Mouse (Mus musculus) monocyte, adult 5-6 weeks (primary cell): ENCODE data around the gene Armc10. TPM values are rescaled to one million over a fixed set of nuclear protein-coding genes. Genes with fewer than 3 reads are reported as not detected.
A peak's percentile ranks its signal among the peaks of the same experiment; 100 is the strongest.
"Not testable (repeated sequence)": the region's sequence is repeated elsewhere in the genome, so short reads cannot be mapped to it uniquely, and the experiment has no call there.

Source experiments
- ATAC-seq: fragments of 153-309, 156-312 bp; replicated peaks from 2 replicates; pipeline ENCODE4 v1.8.0; 2017; ENCODE audit warnings: mild to moderate bottlenecking; ENCODE audit not compliant: low TSS enrichment, insufficient number of reproducible peaks, severe bottlenecking, poor library complexity, low FRiP score
- total RNA-seq: library from RNA; stranded (forward); fragments of 200-1000, 200-491, 200-594 nt; gene quantifications from 3 replicates; pipeline ENCODE4 v1.2.3, GENCODE M21; 2017

The Armc10 gene
- 35.7 to 50.1 TPM (median 38.8 TPM) in 3 replicates for total RNA-seq

- ATAC-seq = peak; percentile 81
These were observed at the start of gene Armc10, which contains the start of gene Fbxl13 for GRCm38 (mm10) chr5:21645439-21646132. TSS of gene Armc10 (plus strand) at chr5:21645813. TSS of gene Fbxl13 (minus strand) at chr5:21645634.

GRCm38 (mm10) chr5:21599536-21599935, 46.1 kb upstream of the Armc10 start:
- ATAC-seq = not testable (repeated sequence)

- ATAC-seq = no peak
These were observed 45.7 kb upstream of the Armc10 start for GRCm38 (mm10) chr5:21599961-21600360.

DNA sequence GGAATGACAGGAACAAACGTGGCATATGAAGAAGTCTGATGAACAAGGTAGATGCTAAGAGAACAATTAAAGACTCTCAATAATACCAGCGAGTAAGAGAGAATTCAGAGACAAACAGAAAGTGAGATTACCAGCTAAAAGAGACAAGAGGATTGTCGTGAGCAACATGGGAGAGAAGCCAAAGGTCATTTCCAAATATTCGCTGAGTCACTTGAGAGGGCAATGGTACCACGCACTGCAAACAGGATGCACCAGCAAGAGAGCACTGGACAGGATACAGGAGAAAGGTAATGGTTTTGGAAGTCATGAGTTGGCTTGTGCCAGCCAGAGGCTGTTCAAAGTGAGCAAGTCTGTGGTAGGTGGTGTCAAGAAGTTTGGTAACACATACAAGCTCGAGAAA, 39.7 kb upstream of the Armc10 start:
- ATAC-seq = no peak

DNA sequence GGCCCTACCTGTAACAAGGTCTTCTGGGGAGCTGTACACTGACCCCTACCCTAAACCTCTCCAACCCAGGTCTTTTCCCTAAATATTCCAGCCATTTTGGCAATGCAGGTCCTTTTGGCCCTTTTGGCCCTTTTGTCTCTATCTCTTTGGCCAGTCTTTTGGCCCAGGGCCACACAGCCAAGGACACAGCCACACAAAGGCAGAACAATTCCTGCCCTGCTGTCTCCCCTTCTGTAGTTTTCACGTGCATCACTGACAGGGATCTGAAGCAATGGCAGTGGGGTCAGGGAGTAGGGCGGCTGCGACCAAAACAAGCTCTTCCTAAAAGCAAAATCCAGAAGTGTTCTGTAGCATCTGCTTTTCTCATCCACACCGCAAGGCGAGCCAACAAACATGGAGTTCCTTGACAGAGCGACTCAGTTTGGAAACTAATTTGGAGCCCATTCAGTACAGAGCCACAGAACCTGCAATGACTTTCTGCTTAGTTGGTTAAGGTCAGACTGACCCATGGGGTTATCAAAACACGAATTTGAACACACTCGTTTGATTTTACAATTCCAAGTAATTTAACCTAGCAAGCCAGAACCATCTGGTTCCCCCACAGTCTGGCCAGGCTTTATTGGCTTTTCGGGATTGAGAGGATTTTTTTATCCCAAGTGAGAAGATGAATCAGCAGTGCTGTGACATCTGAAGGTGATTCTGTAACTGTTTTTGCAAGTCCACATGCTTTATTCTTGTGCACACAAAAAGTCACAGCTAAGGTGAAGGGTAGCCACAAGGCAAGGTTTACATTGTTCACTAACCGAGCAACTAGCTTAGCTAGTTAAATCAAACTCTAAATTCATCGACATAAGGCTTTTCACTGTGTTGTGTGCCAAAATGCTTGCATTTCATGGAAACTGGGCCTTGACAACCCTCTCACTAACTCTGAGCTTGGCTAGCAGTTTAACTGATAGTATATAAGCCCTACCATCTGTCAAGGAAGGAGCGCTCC, 37.0 kb upstream of the Armc10 start:
- ATAC-seq = no peak

DNA sequence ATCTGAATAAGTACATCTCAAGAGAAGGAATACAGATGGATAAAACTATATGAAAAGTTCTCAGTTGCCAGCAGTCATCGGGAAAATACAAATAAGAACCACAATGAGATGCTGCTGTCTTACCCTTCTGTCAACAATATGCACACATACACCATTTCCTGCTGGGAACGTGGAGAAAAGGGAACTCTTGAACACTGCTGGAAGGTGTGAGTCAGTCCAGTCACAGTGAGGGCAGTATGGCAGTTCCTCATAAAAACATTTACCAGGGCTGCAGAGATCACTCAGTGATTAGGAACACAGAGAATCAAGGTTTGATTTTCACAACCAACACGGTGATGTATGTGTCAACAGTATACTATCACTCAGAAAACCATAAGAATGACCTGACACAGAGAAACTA, 34.6 kb upstream of the Armc10 start:
- ATAC-seq = no peak

GRCm38 (mm10) chr5:21614299-21614698, 31.3 kb upstream of the Armc10 start:
- ATAC-seq = not testable (repeated sequence)

DNA sequence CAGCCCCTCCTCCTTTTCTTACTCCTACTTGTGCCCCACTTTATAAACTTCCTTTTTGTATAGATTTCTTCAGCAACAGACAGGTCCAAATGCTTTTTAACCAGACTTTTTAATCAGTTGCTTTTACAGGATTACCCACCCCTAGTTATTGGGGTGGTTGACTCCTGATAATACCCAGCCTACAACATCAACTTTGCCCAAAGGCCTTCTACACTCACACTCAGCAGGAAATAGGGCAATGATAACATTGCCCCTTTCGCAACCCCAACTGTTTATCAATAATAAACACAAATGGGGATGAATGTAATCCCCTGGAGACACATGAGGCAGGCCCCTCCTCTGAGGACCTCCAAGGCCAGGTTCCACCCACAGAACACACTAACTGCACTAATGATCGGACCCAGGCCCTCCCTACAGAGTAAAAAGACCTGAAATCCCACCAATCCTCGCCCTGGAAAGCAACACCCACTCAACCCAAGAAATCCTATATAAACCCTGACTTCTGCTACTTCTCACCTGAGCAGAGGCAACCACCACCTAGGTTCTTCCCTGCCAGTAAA, 29.1 kb upstream of the Armc10 start:
- no peak for ATAC-seq

DNA sequence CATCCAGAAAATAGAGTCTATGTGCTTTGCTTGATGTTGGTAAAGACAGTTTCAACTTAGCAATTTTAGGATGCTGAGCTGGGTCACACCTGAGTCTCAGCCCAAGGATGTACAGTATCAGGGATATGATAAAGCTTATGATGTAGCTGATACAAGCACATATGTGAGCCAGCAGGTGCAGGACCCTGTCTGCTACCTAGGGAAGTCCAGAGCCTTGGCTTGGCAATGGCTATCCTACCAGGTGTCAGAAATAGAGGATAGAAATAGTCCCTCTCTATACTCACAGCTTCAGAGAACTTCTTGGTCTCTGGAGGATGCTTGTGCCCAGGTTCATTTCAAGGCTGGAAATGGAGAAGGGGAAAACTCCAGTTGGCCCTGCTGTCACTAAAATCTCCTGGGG, 19.7 kb upstream of the Armc10 start:
- ATAC-seq = no peak

DNA sequence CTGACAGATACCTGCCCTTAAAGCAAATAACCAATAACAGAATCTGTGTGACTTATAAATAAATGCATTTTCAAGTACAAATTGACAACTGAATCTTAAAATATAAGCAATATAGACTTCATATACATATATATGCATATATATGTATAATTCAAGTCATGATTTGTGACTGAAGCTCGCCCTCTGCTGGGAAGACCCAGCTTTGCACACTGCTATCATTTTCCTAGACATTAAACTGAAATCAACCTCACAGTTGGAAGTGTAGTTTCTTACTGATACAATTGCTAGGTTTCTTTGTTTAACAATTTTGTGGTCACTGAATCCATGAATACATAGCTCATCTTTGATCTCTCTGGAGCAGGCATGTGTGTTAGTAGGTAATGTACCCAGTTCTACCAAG, 4.7 kb upstream of the Armc10 start:
- no peak for ATAC-seq

- no peak for ATAC-seq
These were observed 2.0 kb upstream of the Armc10 start for GRCm38 (mm10) chr5:21643606-21644005.

DNA sequence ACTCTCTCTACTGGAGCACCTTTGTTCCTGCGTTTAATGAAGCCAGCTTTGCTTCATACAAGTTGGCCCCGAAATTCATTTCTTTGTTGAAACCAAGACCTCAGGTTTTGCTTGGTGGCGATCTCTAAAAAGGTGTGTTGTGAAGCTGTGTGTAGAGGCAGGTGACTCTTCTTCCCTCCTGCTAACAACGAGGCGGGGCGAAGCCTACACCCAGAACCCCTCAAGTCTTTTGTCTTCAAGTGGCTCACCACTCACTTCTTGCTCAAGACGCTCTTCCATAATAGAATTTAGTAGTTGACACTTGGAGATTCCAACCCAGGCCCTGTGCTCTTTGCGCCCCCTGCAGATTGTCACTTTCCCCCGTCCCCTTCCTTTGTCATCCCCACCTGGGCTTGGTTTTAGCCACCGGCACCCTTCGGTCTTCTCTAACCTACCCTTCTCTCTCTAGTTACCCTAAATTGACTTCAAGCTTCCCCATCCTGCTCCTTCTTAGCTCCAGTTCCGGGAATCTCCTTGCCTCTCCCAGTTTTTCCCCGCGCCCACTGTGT, 648 bp upstream of the Armc10 start:
- no peak; the same call in 1 of the 2 replicates for ATAC-seq

GRCm38 (mm10) chr5:21646133-21646491, 499 bp downstream of the Armc10 start:
- ATAC-seq = no peak

- no peak for ATAC-seq
These were observed 5.1 kb downstream of the Armc10 start for GRCm38 (mm10) chr5:21650736-21651135.

GRCm38 (mm10) chr5:21651885-21652612, 6.4 kb downstream of the Armc10 start:
- no peak for ATAC-seq

- ATAC-seq = no peak
These were observed 11.3 kb downstream of the Armc10 start for GRCm38 (mm10) chr5:21656912-21657311.

DNA sequence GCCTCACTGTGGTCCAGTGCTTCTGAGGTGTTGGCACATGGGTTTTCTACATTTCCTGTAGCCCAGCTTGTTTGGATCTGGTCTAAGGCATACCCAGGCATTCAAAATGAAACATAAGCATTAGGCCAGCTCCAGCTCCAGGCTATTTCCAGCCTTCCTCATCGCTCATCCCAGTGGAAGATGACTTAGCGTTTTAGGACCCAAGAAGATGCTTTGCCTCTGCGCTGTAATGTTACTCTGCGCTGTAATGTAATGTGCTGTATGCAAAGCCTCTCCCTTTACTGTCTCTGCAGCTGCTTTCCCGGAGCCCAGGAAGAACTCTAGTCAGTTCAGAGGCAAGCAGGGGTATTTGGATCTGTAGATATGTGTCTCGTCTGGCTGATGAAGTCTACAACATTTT, 12.4 kb downstream of the Armc10 start:
- no peak for ATAC-seq

DNA sequence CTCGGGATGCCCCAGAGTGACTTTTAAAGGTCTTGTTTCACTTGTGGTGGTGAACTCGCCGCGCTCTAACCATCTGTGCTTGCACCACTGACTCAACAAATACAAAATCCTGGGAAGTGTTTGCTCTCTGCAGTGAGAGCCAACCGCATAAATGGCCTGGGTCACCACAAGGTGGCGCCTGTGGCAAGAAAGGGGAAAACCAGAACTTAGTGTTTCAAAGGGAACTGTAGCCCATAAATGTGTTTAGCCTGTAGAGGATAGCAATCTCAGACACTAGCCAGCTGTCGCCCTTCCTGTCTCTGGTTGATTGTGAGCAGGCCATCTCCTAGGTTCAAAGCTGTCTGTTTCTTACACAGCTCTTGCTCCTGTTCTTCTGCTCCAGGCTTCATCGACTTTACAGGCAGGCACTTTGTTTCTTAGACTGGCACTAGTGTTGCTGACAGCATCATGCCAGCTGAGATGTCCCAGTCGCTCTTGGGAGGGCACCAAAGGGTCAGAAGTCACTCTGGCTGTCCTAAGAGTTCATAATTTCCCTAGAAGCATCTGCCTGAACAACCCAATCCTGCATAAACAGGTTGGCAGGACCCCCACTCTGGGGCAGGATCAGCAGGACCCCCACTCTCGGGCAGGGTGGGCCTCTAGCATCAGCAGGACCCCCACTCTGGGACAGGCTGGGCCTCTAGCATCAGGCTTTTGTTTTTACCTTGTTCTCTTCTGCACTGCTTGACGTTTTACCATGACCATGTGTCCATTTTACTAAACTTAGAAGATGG, 13.2 kb downstream of the Armc10 start:
- ATAC-seq = peak; percentile 69
